Mouse (Mus musculus) limb, embryonic 13.5 days (tissue): Measurements from ENCODE around the gene Slc38a9. TPM values are rescaled to one million over a fixed set of nuclear protein-coding genes. Genes with fewer than 3 reads are reported as not detected.

ENCODE experiments used
- ATAC-seq: fragments of 200-750 bp; cut with Nextera tagmentation; 2 replicates; pipeline ENCODE4 v1.8.0; 2017; ENCODE audit warnings: low read depth, moderate number of reproducible peaks, moderate TSS enrichment; ENCODE audit not compliant: low FRiP score
- H3K27ac ChIP-seq: fragments of 300-500 bp; sonication (generic); 2 replicates; pipeline ENCODE4 v1.5.1; 2015; ENCODE audit warnings: inconsistent platforms, mild to moderate bottlenecking, moderate library complexity
- H3K27me3 ChIP-seq: fragments of 300-500 bp; sonication (generic); 2 replicates; pipeline ENCODE4 v1.6.1; 2015; ENCODE audit warnings: mild to moderate bottlenecking, inconsistent platforms
- H3K36me3 ChIP-seq: fragments of 300-500 bp; sonication (generic); 2 replicates; pipeline ENCODE4 v1.6.1; 2015; ENCODE audit warnings: inconsistent platforms, mild to moderate bottlenecking, moderate library complexity
- H3K4me1 ChIP-seq: fragments of 300-500 bp; sonication (generic); 2 replicates; pipeline ENCODE4 v1.6.1; 2015; ENCODE audit warnings: inconsistent platforms
- H3K4me2 ChIP-seq: fragments of 300-500 bp; sonication (generic); replicated peaks from 2 replicates; pipeline ENCODE4 v1.6.1; 2015; ENCODE audit warnings: inconsistent platforms, mild to moderate bottlenecking, moderate library complexity
- H3K4me3 ChIP-seq: fragments of 300-500 bp; sonication (generic); 2 replicates; pipeline ENCODE4 v1.5.1; 2015; ENCODE audit warnings: moderate library complexity, mild to moderate bottlenecking, inconsistent platforms
- H3K9ac ChIP-seq: fragments of 300-500 bp; sonication (generic); 2 replicates; pipeline ENCODE4 v1.6.1; 2015; ENCODE audit warnings: mild to moderate bottlenecking, inconsistent platforms
- H3K9me3 ChIP-seq: fragments of 300-500 bp; sonication (generic); 2 replicates; pipeline ENCODE4 v1.6.1; 2016; ENCODE audit warnings: inconsistent platforms
- WGBS: fragments of 180-500 bp; shearing (Covaris S2); methylation state at CpG from one replicate; pipeline ENCODE4 v1.1.7; 2015; 5-methylcytosine and 5-hydroxymethylcytosine counted together
- polyA plus RNA-seq: library from polyadenylated mRNA; unstranded; fragments of >200 nt; fragmentation: Nextera tagmentation; extraction: Ambion mirVana; gene quantifications from 2 replicates; pipeline ENCODE4 v1.2.1, GENCODE M21; 2015

The Slc38a9 gene
- polyA plus RNA-seq, result 17.8 and 18.5 TPM in 2 replicates

- H3K27ac ChIP-seq, result peak within 1 kb of the TSS; percentile 49; the same call in 1 of the 2 replicates
- peak within 1 kb of the TSS; percentile 80 for H3K4me3 ChIP-seq
- under 1% methylated on average over 33 of the region's 33 CpGs for WGBS
- peak within 1 kb of the TSS; percentile 84 for H3K4me2 ChIP-seq
- peak within 1 kb of the TSS; percentile 82 for H3K9ac ChIP-seq
- ATAC-seq, result peak; percentile 99
- no peaks in the 10 kb centered on the region for H3K36me3 ChIP-seq
- peaks cover 7% of the 10 kb centered on the region for H3K4me1 ChIP-seq
- no peaks in the 10 kb centered on the region for H3K27me3 ChIP-seq
- no peaks in the 10 kb centered on the region for H3K9me3 ChIP-seq
Observed at GRCm38 (mm10) chr13:112660574-112661381, at the start of gene Slc38a9. Gene Slc38a9 (plus strand): TSS chr13:112660751.

GRCm38 (mm10) chr13:112621592-112621991 lies 39.0 kb upstream of the Slc38a9 start:
- H3K9ac ChIP-seq, result no peak overlapping the region
- 0 out of 2 replicates have a peak, but pooled peaks cover 5% of the 10 kb centered on the region for H3K4me1 ChIP-seq
- 35% methylated on average over 3 of the region's 3 CpGs for WGBS
- peaks cover 8% of the 10 kb centered on the region for H3K27me3 ChIP-seq
- H3K9me3 ChIP-seq, result no peaks in the 10 kb centered on the region
- ATAC-seq, result no peak; the same call in 1 of the 2 replicates
- H3K4me3 ChIP-seq, result no peak overlapping the region
- H3K27ac ChIP-seq, result no peak overlapping the region
- no peak overlapping the region for H3K4me2 ChIP-seq
- H3K36me3 ChIP-seq, result no peaks in the 10 kb centered on the region

- no peak for ATAC-seq
- WGBS, result 60% methylated on average over 7 of the region's 7 CpGs
- Histone ChIP-seq H3K36me3 (no peaks in the 10 kb centered on the region), H3K9ac (no peak overlapping the region), H3K4me2 (no peak overlapping the region), H3K9me3 (no peaks in the 10 kb centered on the region), H3K27ac (no peak overlapping the region), H3K27me3 (peaks cover 8% of the 10 kb centered on the region), H3K4me3 (no peak overlapping the region), H3K4me1 (0 out of 2 replicates have a peak, but pooled peaks cover 5% of the 10 kb centered on the region)
Observed at GRCm38 (mm10) chr13:112623656-112624055, 36.9 kb upstream of the Slc38a9 start.

- Histone ChIP-seq H3K9ac (no peak overlapping the region), H3K36me3 (no peaks in the 10 kb centered on the region), H3K4me1 (0 out of 2 replicates have a peak, but pooled peaks cover 5% of the 10 kb centered on the region), H3K4me3 (no peak overlapping the region), H3K9me3 (no peaks in the 10 kb centered on the region), H3K27ac (no peak overlapping the region), H3K4me2 (no peak overlapping the region), H3K27me3 (peaks cover 8% of the 10 kb centered on the region)
- no peak for ATAC-seq
- WGBS, result 70% methylated on average over 3 of the region's 3 CpGs
Observed at GRCm38 (mm10) chr13:112624622-112625021, 35.9 kb upstream of the Slc38a9 start.

- peaks cover 8% of the 10 kb centered on the region for H3K27me3 ChIP-seq
- no peaks in the 10 kb centered on the region for H3K36me3 ChIP-seq
- no peak overlapping the region for H3K4me3 ChIP-seq
- H3K4me2 ChIP-seq, result no peak overlapping the region
- H3K9me3 ChIP-seq, result no peaks in the 10 kb centered on the region
- 0 out of 2 replicates have a peak, but pooled peaks cover 5% of the 10 kb centered on the region for H3K4me1 ChIP-seq
- no peak overlapping the region for H3K27ac ChIP-seq
- ATAC-seq, result no peak
- no peak overlapping the region for H3K9ac ChIP-seq
Observed at GRCm38 (mm10) chr13:112625566-112625965, 35.0 kb upstream of the Slc38a9 start.

- H3K9ac ChIP-seq, result no peak overlapping the region
- no peaks in the 10 kb centered on the region for H3K27me3 ChIP-seq
- no peak for ATAC-seq
- WGBS, result 73% methylated on average over 7 of the region's 7 CpGs
- H3K27ac ChIP-seq, result no peak overlapping the region
- no peak overlapping the region for H3K4me3 ChIP-seq
- H3K9me3 ChIP-seq, result no peaks in the 10 kb centered on the region
- H3K4me2 ChIP-seq, result no peak overlapping the region
- no peaks in the 10 kb centered on the region for H3K4me1 ChIP-seq
- no peaks in the 10 kb centered on the region for H3K36me3 ChIP-seq
Observed at GRCm38 (mm10) chr13:112635174-112635837, 25.2 kb upstream of the Slc38a9 start.

- WGBS, result 48% methylated on average over 3 of the region's 3 CpGs
- no peak overlapping the region for H3K27ac ChIP-seq
- H3K4me2 ChIP-seq, result no peak overlapping the region
- H3K36me3 ChIP-seq, result no peaks in the 10 kb centered on the region
- no peaks in the 10 kb centered on the region for H3K4me1 ChIP-seq
- H3K4me3 ChIP-seq, result no peak overlapping the region
- H3K9ac ChIP-seq, result no peak overlapping the region
- no peak for ATAC-seq
- no peaks in the 10 kb centered on the region for H3K9me3 ChIP-seq
- H3K27me3 ChIP-seq, result no peaks in the 10 kb centered on the region
Observed at GRCm38 (mm10) chr13:112636498-112636897, 24.1 kb upstream of the Slc38a9 start.

GRCm38 (mm10) chr13:112639111-112639510 lies 21.4 kb upstream of the Slc38a9 start:
- H3K4me1 ChIP-seq, result no peaks in the 10 kb centered on the region
- no peaks in the 10 kb centered on the region for H3K36me3 ChIP-seq
- H3K9me3 ChIP-seq, result no peaks in the 10 kb centered on the region
- WGBS, result 74% methylated on average over 4 of the region's 4 CpGs
- no peaks in the 10 kb centered on the region for H3K27me3 ChIP-seq
- no peak overlapping the region for H3K27ac ChIP-seq
- H3K4me3 ChIP-seq, result no peak overlapping the region
- no peak overlapping the region for H3K4me2 ChIP-seq
- H3K9ac ChIP-seq, result no peak overlapping the region
- ATAC-seq, result no peak

GRCm38 (mm10) chr13:112642897-112643296 lies 17.7 kb upstream of the Slc38a9 start:
- ATAC-seq, result no peak
- Histone ChIP-seq H3K36me3 (no peaks in the 10 kb centered on the region), H3K9me3 (no peaks in the 10 kb centered on the region), H3K4me2 (no peak overlapping the region), H3K4me3 (no peak overlapping the region), H3K27me3 (no peaks in the 10 kb centered on the region), H3K4me1 (no peaks in the 10 kb centered on the region), H3K27ac (no peak overlapping the region), H3K9ac (no peak overlapping the region)
- 84% methylated on average over 3 of the region's 3 CpGs for WGBS

- Histone ChIP-seq H3K9ac (no peak overlapping the region), H3K9me3 (no peaks in the 10 kb centered on the region), H3K36me3 (no peaks in the 10 kb centered on the region), H3K4me1 (no peaks in the 10 kb centered on the region), H3K4me2 (no peak overlapping the region), H3K4me3 (no peak overlapping the region), H3K27me3 (no peaks in the 10 kb centered on the region), H3K27ac (no peak overlapping the region)
- WGBS, result 70% methylated on average over 3 of the region's 3 CpGs
- ATAC-seq, result no peak
Observed at GRCm38 (mm10) chr13:112644996-112645395, 15.6 kb upstream of the Slc38a9 start.

GRCm38 (mm10) chr13:112645529-112646186 lies 14.9 kb upstream of the Slc38a9 start:
- no peak overlapping the region for H3K4me2 ChIP-seq
- H3K27me3 ChIP-seq, result no peaks in the 10 kb centered on the region
- H3K4me1 ChIP-seq, result no peaks in the 10 kb centered on the region
- no peak for ATAC-seq
- H3K9me3 ChIP-seq, result no peaks in the 10 kb centered on the region
- 86% methylated on average over 1 of the region's 1 CpGs for WGBS
- no peak overlapping the region for H3K9ac ChIP-seq
- H3K27ac ChIP-seq, result no peak overlapping the region
- H3K4me3 ChIP-seq, result no peak overlapping the region
- H3K36me3 ChIP-seq, result no peaks in the 10 kb centered on the region

- no peak overlapping the region for H3K9ac ChIP-seq
- H3K36me3 ChIP-seq, result peaks cover 5% of the 10 kb centered on the region; the same call in 1 of the 2 replicates
- H3K4me2 ChIP-seq, result no peak overlapping the region
- H3K4me1 ChIP-seq, result no peaks in the 10 kb centered on the region
- H3K27ac ChIP-seq, result no peak overlapping the region
- ATAC-seq, result no peak
- peaks cover 12% of the 10 kb centered on the region for H3K9me3 ChIP-seq
- WGBS, result 67% methylated on average over 3 of the region's 3 CpGs
- H3K4me3 ChIP-seq, result no peak overlapping the region
- H3K27me3 ChIP-seq, result no peaks in the 10 kb centered on the region
Observed at GRCm38 (mm10) chr13:112651183-112651582, 9.4 kb upstream of the Slc38a9 start.
